Mouse (Mus musculus) myocyte (in vitro differentiated cells): ENCODE results near the gene Gm5475. TPM values are rescaled to one million over a fixed set of nuclear protein-coding genes. Genes with fewer than 3 reads are reported as not detected.
A peak's percentile ranks its signal among the peaks of the same experiment; 100 is the strongest.

Source experiments
- H3K27me3 ChIP-seq: one replicate; pipeline ENCODE4 v1.6.1; 2011; ENCODE audit not compliant: control insufficient read depth, insufficient read depth, insufficient read length
- H3K36me3 ChIP-seq: one replicate; pipeline ENCODE4 v1.6.1; 2011; ENCODE audit not compliant: control insufficient read depth, insufficient read depth
- H3K4me2 ChIP-seq: one replicate; pipeline ENCODE4 v1.6.1; 2011; ENCODE audit warnings: low read depth, control low read depth
- H3K4me3 ChIP-seq: one replicate; pipeline ENCODE4 v1.5.1; 2011; ENCODE audit warnings: mild to moderate bottlenecking, control low read depth, moderate library complexity
- H3K79me2 ChIP-seq: one replicate; pipeline ENCODE4 v1.6.1; 2011; ENCODE audit not compliant: control insufficient read depth, insufficient read depth
- H3ac ChIP-seq: one replicate; pipeline ENCODE4 v1.6.1; 2011; ENCODE audit not compliant: control insufficient read depth, insufficient read length
- CEBPB ChIP-seq: IDR thresholded peaks from 2 replicates; pipeline ENCODE4 v1.6.1; 2011; ENCODE audit warnings: mild to moderate bottlenecking, moderate library complexity; ENCODE audit not compliant: poor library complexity, insufficient read depth, severe bottlenecking
- E2F4 ChIP-seq: IDR thresholded peaks from one replicate; pipeline ENCODE4 v1.6.1; 2011; ENCODE audit warnings: mild to moderate bottlenecking, control low read depth, moderate library complexity; ENCODE audit not compliant: insufficient read depth
- MAX ChIP-seq: IDR thresholded peaks from one replicate; pipeline ENCODE4 v1.6.1; 2011; ENCODE audit warnings: low read depth, mild to moderate bottlenecking, control low read depth
- MYOD1 ChIP-seq, 3 experiments: IDR thresholded peaks; one replicate each; pipeline ENCODE4 v1.6.1; 2011; ENCODE audit warnings: control low read depth in 2 of 3, low read depth in 2 of 3, mild to moderate bottlenecking in 2 of 3, moderate library complexity in 1 of 3; ENCODE audit not compliant: insufficient read length in 2 of 3, control insufficient read depth in 1 of 3
- MYOG ChIP-seq, 3 experiments: IDR thresholded peaks; one replicate each; pipeline ENCODE4 v1.6.1; 2011; ENCODE audit warnings: control low read depth in 2 of 3, low read depth in 2 of 3, mild to moderate bottlenecking in 2 of 3; ENCODE audit not compliant: insufficient read length in 2 of 3, control insufficient read depth in 1 of 3, insufficient read depth in 1 of 3
- POLR2A ChIP-seq: IDR thresholded peaks from one replicate; pipeline ENCODE4 v1.6.1; 2011; ENCODE audit warnings: low read depth, mild to moderate bottlenecking, control low read depth, moderate library complexity; ENCODE audit not compliant: insufficient read length
- POLR2AphosphoS2 ChIP-seq: IDR thresholded peaks from one replicate; pipeline ENCODE4 v1.6.1; 2011; ENCODE audit warnings: low read depth, control low read depth; ENCODE audit not compliant: insufficient read length
- REST ChIP-seq: IDR thresholded peaks from one replicate; pipeline ENCODE4 v1.6.1; 2011; ENCODE audit warnings: mild to moderate bottlenecking, control low read depth, moderate library complexity; ENCODE audit not compliant: insufficient read depth, insufficient read length
- SRF ChIP-seq: IDR thresholded peaks from one replicate; pipeline ENCODE4 v1.6.1; 2011; ENCODE audit warnings: low read depth; ENCODE audit not compliant: control insufficient read depth, insufficient read length
- TCF12 ChIP-seq: IDR thresholded peaks from one replicate; pipeline ENCODE4 v1.6.1; 2011; ENCODE audit warnings: mild to moderate bottlenecking, control low read depth; ENCODE audit not compliant: poor library complexity, insufficient read depth, severe bottlenecking
- TCF3 ChIP-seq: IDR thresholded peaks from one replicate; pipeline ENCODE4 v1.6.1; 2011; ENCODE audit warnings: low read depth, control low read depth; ENCODE audit not compliant: insufficient read length
- USF1 ChIP-seq: IDR thresholded peaks from one replicate; pipeline ENCODE4 v1.6.1; 2011; ENCODE audit warnings: low read depth, mild to moderate bottlenecking, control low read depth, moderate library complexity
- polyA plus RNA-seq: library from polyadenylated mRNA; unstranded; fragments of >200 nt; fragmentation: generic; extraction: Trizol; gene quantifications from one replicate; pipeline ENCODE4 v1.2.1, GENCODE M21; 2012; ENCODE audit warnings: missing spikeins

Gene Gm5475
- polyA plus RNA-seq, 1 experiment, result 0.05 TPM

DNA sequence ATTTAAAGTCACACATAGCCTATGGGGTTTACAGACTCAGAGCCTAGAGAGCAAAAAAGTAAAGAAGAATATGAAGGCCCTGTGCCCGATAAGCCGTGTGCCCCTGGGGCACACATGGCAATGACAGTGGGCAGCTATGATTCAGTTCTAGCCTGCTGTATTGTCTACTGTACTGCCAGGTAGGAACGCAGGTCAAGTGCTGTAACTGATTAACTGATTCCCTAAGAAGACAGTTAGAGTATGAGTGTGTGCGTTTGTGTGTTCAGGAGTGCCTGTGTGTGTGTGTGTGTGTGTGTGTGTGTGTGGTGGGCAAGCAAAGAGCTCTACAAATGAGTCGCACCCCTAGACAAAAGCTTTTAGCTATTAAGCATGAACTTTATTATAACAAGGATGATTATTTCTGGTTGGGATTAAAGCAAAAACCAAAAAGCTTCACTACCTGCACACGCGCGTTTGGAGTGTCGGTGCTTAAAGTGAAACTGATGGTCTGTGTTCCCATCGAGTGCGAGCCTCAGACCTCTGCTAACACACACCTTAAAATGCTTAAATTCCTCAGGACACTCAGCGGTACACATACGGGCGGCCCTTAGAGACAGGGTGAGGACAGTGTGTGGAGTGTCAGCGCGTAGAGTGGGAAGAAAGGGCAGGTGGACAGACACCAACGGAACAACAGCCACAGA is 34.3 kb upstream of the Gm5475 start:
- Histone ChIP-seq H3K79me2 (no peaks in the 10 kb centered on the region), H3K27me3 (peaks cover 6% of the 10 kb centered on the region), H3K4me3 (no peak overlapping the region), H3K4me2 (no peak overlapping the region), H3ac (no peak overlapping the region), H3K36me3 (no peaks in the 10 kb centered on the region)
- TF ChIP-seq POLR2AphosphoS2, result peak; percentile 11
- TF ChIP-seq CEBPB, result no peak

DNA sequence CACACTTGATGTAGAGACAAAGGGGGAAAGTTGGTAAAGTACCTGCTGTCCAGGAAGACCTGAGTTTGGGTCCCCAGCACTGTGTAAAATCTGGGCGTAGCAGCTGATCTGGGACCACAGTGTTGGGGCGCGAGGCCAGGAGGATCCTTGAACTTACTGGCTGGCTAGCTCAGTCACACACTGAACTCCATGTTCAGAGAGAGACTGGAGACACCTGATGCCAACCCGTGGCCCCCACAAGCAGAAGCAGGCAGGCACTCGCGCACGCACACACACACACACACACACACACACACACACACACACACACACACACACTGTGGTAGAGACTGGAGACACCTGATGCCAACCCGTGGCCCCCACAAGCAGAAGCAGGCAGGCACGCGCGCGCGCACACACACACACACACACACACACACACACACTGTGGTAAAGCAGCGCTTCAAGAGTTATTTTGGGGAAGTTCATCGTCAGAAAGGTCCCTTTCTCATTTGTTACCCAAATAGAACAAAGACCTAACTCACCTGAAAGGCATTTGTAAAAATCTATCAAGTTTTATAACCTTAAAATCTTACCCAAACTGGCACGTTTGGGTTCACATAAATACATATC is 33.6 kb upstream of the Gm5475 start:
- H3ac ChIP-seq, result no peak overlapping the region
- H3K27me3 ChIP-seq, result peaks cover 6% of the 10 kb centered on the region
- H3K4me2 ChIP-seq, result no peak overlapping the region
- H3K79me2 ChIP-seq, result no peaks in the 10 kb centered on the region
- H3K4me3 ChIP-seq, result no peak overlapping the region
- no peak for TF ChIP-seq USF1
- TF ChIP-seq POLR2AphosphoS2, result peak; percentile 51
- peaks cover 1% of the 10 kb centered on the region for H3K36me3 ChIP-seq

GRCm38 (mm10) chr15:100388886-100389285 is 33.1 kb upstream of the Gm5475 start:
- peaks cover 7% of the 10 kb centered on the region for H3K36me3 ChIP-seq
- no peak overlapping the region for H3K4me2 ChIP-seq
- no peak for TF ChIP-seq POLR2A
- TF ChIP-seq E2F4, result no peak
- no peak for TF ChIP-seq REST
- no peak for TF ChIP-seq SRF
- TF ChIP-seq CEBPB, result no peak
- no peak for TF ChIP-seq MAX
- no peak for TF ChIP-seq USF1
- TF ChIP-seq TCF12, result no peak
- no peak for TF ChIP-seq TCF3
- TF ChIP-seq MYOG (IDR thresholded peaks at IDR 0.05; ENCODE audit: control insufficient read depth in 1 of 3, insufficient read depth in 1 of 3, insufficient read length in 2 of 3, low read depth in 2 of 3), result no peak
- TF ChIP-seq MYOD1 (IDR thresholded peaks at IDR 0.05; ENCODE audit: control insufficient read depth in 1 of 3, insufficient read length in 2 of 3, low read depth in 2 of 3), result no peak
- no peak for TF ChIP-seq POLR2AphosphoS2
- H3K79me2 ChIP-seq, result no peaks in the 10 kb centered on the region
- no peak overlapping the region for H3K4me3 ChIP-seq
- peaks cover 5% of the 10 kb centered on the region for H3K27me3 ChIP-seq
- H3ac ChIP-seq, result no peak overlapping the region

- Histone ChIP-seq H3K4me2 (no peak overlapping the region), H3K36me3 (peaks cover 26% of the 10 kb centered on the region), H3ac (no peak overlapping the region), H3K4me3 (no peak overlapping the region), H3K79me2 (no peaks in the 10 kb centered on the region), H3K27me3 (no peaks in the 10 kb centered on the region)
- TF ChIP-seq TCF3 (no peak), POLR2AphosphoS2 (peak; percentile 62)
Observed at GRCm38 (mm10) chr15:100391066-100391465, 30.9 kb upstream of the Gm5475 start.

DNA sequence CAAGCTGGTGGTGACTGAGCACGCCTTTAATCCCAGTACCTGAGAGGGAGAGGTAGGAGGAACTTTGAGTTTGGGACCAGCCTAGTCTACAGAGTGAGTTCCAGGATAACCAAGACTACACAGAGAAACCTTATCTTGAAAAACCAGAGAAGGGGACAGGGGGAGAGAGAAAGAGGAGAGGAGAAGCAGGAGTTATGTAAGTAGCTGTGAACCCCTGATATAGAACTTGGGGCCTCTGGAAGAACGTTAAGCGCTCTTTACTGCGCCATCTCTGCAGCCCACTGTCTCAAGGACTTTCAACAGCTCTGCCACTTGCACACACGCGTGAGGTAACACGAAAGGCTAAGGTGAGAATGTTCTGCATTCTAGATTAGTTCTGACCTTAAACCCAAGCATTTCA is 30.3 kb upstream of the Gm5475 start:
- no peak overlapping the region for H3K4me3 ChIP-seq
- TF ChIP-seq E2F4 (no peak), POLR2AphosphoS2 (peak; percentile 22), TCF3 (no peak), POLR2A (no peak), MAX (no peak)
- no peaks in the 10 kb centered on the region for H3K79me2 ChIP-seq
- no peak overlapping the region for H3ac ChIP-seq
- H3K27me3 ChIP-seq, result no peaks in the 10 kb centered on the region
- no peak overlapping the region for H3K4me2 ChIP-seq
- peaks cover 31% of the 10 kb centered on the region for H3K36me3 ChIP-seq

DNA sequence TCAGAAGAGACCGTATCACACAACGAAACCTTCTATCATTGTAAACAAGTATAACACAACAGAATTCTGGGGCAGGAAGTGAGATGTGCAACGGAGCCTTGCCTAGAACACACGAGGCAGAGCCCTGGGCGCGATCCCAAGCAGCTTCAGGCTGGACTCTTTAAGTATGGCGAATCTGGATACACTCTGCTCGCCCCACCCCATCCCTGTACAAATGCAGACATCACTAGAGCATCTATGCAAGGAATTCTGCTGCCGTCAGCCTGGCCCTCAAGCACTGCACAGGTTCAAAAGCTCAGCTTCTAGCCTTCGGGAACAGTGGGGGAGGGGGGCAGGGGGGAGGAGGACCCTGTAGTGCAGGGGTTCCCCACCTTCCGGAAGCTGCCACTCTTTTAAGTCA is 28.9 kb upstream of the Gm5475 start:
- TF ChIP-seq MYOG (IDR thresholded peaks at IDR 0.05; ENCODE audit: control insufficient read depth in 1 of 3, insufficient read depth in 1 of 3, insufficient read length in 2 of 3, low read depth in 2 of 3) (no peak), TCF12 (no peak), MAX (no peak), USF1 (no peak), CEBPB (no peak), TCF3 (no peak), POLR2AphosphoS2 (no peak), REST (no peak), E2F4 (no peak), POLR2A (no peak), MYOD1 (IDR thresholded peaks at IDR 0.05; ENCODE audit: control insufficient read depth in 1 of 3, insufficient read length in 2 of 3, low read depth in 2 of 3) (no peak), SRF (no peak)
- no peak overlapping the region for H3K4me2 ChIP-seq
- H3K36me3 ChIP-seq, result peaks cover 45% of the 10 kb centered on the region

More for the DNA sequence above, 28.9 kb upstream of the Gm5475 start:
- Histone ChIP-seq H3ac (no peak overlapping the region), H3K79me2 (no peaks in the 10 kb centered on the region), H3K4me3 (no peak overlapping the region), H3K27me3 (no peaks in the 10 kb centered on the region)
